Mouse (Mus musculus): ENCODE measurements around the gene Tnk2. TPM values are rescaled to one million over a fixed set of nuclear protein-coding genes. Genes with fewer than 3 reads are reported as not detected.

The Tnk2 gene
- polyA plus RNA-seq, 1 experiment from 2014 or later: 6.9 TPM

DNA sequence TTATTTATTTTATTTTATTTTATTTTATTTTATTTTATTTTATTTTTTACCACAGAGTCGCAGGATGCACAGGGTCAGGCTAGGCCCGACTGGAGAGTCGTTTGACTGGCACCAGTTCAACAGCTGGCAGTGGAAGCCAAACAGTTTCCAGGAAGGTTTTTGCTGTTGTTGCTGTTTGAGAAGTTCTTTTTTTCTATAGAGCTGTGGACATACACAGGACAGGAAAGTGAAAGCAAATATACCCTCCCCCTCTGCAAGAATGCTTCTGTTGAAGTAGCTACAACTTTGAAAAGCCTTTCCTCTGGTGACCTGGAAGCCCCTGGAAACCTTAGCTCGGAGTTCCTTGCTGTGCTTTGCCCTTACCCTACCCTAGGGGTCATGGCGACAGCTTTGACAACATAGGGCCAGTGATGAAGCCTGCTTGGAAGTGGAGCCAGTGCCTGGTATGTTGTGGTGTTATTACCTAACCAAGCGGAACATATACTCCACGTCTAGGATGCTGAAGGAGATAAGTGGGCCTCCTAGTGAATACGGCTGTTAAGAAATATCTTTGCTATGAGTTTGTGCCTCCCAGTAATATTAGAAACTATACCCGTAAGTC lies 59.7 kb downstream of the Tnk2 start:
- H3K4me3 ChIP-seq: no peak overlapping the region
- 62% methylated on average over 9 of the region's 9 CpGs for WGBS
- no peak overlapping the region for H3K4me2 ChIP-seq
- H3K27ac ChIP-seq: no peak overlapping the region
- H3K4me1 ChIP-seq (replicated peaks): peaks cover 11% of the 10 kb centered on the region
- H3K9ac ChIP-seq: no peak overlapping the region
- H3K36me3 ChIP-seq: no peaks in the 10 kb centered on the region
- H3K27me3 ChIP-seq: no peaks in the 10 kb centered on the region
- no peak for ATAC-seq (replicated peaks; ENCODE audit: insufficient number of reproducible peaks, insufficient read depth, low FRiP score, low read depth)
- H3K9me3 ChIP-seq (replicated peaks): no peaks in the 10 kb centered on the region; the same call in 1 of the 2 replicates

- Histone ChIP-seq H3K36me3 (no peaks in the 10 kb centered on the region), H3K9me3 (replicated peaks) (no peaks in the 10 kb centered on the region; the same call in 1 of the 2 replicates), H3K4me3 (no peak overlapping the region), H3K9ac (no peak overlapping the region), H3K4me1 (replicated peaks) (peaks cover 7% of the 10 kb centered on the region), H3K27ac (no peak overlapping the region), H3K27me3 (no peaks in the 10 kb centered on the region), H3K4me2 (no peak overlapping the region)
- ATAC-seq (replicated peaks; ENCODE audit: insufficient number of reproducible peaks, insufficient read depth, low FRiP score, low read depth): no peak
- WGBS: 97% methylated on average over 3 of the region's 3 CpGs
These were observed 61.9 kb downstream of the Tnk2 start for GRCm38 (mm10) chr16:32705606-32706005.

DNA sequence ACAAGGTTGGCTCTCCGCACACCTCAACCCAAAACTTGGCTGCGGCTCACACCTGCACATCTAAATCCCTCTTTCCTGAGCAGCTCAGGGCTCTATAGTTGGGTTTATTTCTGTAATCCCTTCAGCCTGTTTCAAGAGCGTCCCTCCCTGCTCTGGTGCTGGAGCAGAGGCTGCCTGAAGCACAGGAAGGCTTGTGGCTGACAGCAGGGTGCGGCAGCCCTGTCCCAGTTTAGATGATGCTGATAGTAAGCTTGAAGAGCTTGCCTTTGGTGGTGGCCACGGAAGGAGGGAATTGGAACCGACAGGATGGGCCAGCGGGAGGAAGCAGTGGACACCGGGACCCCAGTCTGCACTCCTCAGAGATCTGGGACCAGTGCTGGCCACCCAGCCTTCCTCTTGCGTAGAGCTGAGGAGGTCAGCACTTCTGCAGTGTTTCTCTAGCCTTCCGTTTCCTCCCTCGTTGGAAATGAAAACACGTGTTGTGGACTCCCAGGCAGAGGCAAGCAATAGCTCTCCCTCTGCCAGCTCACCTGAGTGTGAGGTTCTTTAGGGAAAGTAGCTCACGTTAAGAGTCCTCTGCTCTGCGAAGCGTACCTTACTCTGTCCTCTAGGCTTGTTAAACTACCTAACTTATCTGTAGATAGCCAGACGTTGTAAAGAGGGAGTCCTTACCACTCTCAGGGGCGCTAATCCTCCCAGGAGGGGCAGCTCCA lies 63.6 kb downstream of the Tnk2 start:
- Histone ChIP-seq H3K4me1 (replicated peaks) (peaks cover 11% of the 10 kb centered on the region), H3K27me3 (no peaks in the 10 kb centered on the region), H3K4me2 (no peak overlapping the region), H3K36me3 (no peaks in the 10 kb centered on the region), H3K9ac (no peak overlapping the region), H3K27ac (no peak overlapping the region), H3K9me3 (replicated peaks) (no peaks in the 10 kb centered on the region; the same call in 1 of the 2 replicates), H3K4me3 (no peak overlapping the region)
- WGBS: 39% methylated on average over 17 of the region's 17 CpGs
- no peak for ATAC-seq (replicated peaks; ENCODE audit: insufficient number of reproducible peaks, insufficient read depth, low FRiP score, low read depth)

- H3K27ac ChIP-seq: no peak overlapping the region
- ATAC-seq (replicated peaks; ENCODE audit: insufficient number of reproducible peaks, insufficient read depth, low FRiP score, low read depth): no peak
- WGBS: 63% methylated on average over 9 of the region's 9 CpGs
These were observed 64.3 kb downstream of the Tnk2 start for GRCm38 (mm10) chr16:32707824-32708456.

GRCm38 (mm10) chr16:32708457-32709033 lies 64.9 kb downstream of the Tnk2 start:
- Histone ChIP-seq H3K27ac (no peak overlapping the region), H3K36me3 (no peaks in the 10 kb centered on the region), H3K9ac (no peak overlapping the region), H3K27me3 (no peaks in the 10 kb centered on the region), H3K4me3 (no peak overlapping the region), H3K4me2 (no peak overlapping the region), H3K9me3 (replicated peaks) (no peaks in the 10 kb centered on the region; the same call in 1 of the 2 replicates), H3K4me1 (replicated peaks) (peaks cover 17% of the 10 kb centered on the region)
- no peak; the same call in 1 of the 2 replicates for ATAC-seq (replicated peaks; ENCODE audit: insufficient number of reproducible peaks, insufficient read depth, low FRiP score, low read depth)
- 70% methylated on average over 10 of the region's 10 CpGs for WGBS

More at GRCm38 (mm10) chr16:32707824-32708456, 64.3 kb downstream of the Tnk2 start:
- Histone ChIP-seq H3K9ac (no peak overlapping the region), H3K36me3 (no peaks in the 10 kb centered on the region), H3K4me2 (no peak overlapping the region), H3K9me3 (replicated peaks) (no peaks in the 10 kb centered on the region; the same call in 1 of the 2 replicates), H3K4me1 (replicated peaks) (peaks cover 12% of the 10 kb centered on the region), H3K27me3 (no peaks in the 10 kb centered on the region), H3K4me3 (no peak overlapping the region)

- Histone ChIP-seq H3K27ac (no peak overlapping the region), H3K4me1 (replicated peaks) (peaks cover 19% of the 10 kb centered on the region), H3K9me3 (replicated peaks) (no peaks in the 10 kb centered on the region; the same call in 1 of the 2 replicates), H3K9ac (no peak overlapping the region), H3K4me3 (no peak overlapping the region), H3K4me2 (no peak overlapping the region), H3K27me3 (no peaks in the 10 kb centered on the region), H3K36me3 (no peaks in the 10 kb centered on the region)
- ATAC-seq (replicated peaks; ENCODE audit: insufficient number of reproducible peaks, insufficient read depth, low FRiP score, low read depth): no peak
- 93% methylated on average over 8 of the region's 8 CpGs for WGBS
These were observed 65.4 kb downstream of the Tnk2 start for GRCm38 (mm10) chr16:32709116-32709515.

DNA sequence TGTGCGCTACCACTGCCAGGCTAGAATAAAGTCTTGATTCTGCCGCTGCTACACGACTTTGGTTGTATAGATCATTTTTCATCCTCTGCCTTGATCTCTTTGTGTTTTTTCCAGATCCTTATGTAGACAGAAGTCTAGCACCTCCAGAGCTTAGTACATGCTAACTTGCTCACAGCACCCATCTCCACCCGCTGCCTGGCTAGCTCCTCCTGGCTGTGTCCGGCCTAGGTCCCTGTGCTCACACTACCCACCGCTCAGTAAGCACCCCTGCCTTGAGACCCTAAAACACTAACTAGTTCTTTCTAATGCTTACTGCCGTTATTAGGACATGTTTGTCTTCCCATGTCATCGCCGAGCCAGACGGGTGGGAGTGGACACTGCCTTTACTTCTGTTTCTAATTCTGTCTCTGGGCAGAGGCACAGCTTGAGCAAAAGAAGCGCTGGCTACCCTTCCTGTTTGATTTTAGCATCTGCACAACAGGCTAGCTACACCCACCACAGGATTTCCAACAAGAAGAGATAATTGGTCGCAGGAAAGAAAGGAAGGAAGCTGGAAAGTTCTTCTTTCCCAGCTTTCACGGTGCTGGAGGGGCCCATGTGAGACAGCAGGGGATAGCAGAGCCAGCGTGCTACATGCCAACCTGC lies 66.9 kb downstream of the Tnk2 start:
- H3K4me2 ChIP-seq: no peak overlapping the region
- no peak overlapping the region for H3K9ac ChIP-seq
- ATAC-seq (replicated peaks; ENCODE audit: insufficient number of reproducible peaks, insufficient read depth, low FRiP score, low read depth): no peak
- H3K27ac ChIP-seq: peak overlapping the region; percentile 7; the same call in 1 of the 2 replicates
- H3K27me3 ChIP-seq: no peaks in the 10 kb centered on the region
- H3K36me3 ChIP-seq: no peaks in the 10 kb centered on the region
- no peaks in the 10 kb centered on the region for H3K9me3 ChIP-seq (replicated peaks)
- peaks cover 31% of the 10 kb centered on the region for H3K4me1 ChIP-seq (replicated peaks)
- 50% methylated on average over 14 of the region's 14 CpGs for WGBS
- H3K4me3 ChIP-seq: no peak overlapping the region

DNA sequence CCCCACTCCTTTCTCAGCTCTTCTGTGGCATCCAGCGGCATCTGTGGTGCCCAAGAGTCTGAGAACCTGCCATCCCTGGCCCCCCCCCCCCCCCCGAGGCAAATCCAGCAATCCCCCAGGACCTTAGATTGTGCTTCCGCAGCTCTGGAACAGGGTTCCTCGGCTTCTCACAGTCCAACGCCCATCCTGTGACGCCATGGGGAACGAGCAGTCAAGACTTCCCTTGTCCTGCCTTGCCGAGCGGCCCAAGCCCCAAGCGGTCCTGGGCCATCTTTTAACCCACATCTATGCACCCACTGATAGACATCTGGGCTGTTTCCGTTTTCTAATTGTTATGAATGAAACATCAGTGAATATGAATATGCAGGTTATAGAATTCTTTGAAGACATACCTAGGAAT lies 68.5 kb downstream of the Tnk2 start:
- 91% methylated on average over 11 of the region's 11 CpGs for WGBS
- H3K27ac ChIP-seq: no peak overlapping the region
- no peak for ATAC-seq (replicated peaks; ENCODE audit: insufficient number of reproducible peaks, insufficient read depth, low FRiP score, low read depth)
- no peaks in the 10 kb centered on the region for H3K36me3 ChIP-seq
- H3K4me3 ChIP-seq: no peak overlapping the region
- no peak overlapping the region for H3K4me2 ChIP-seq
- H3K4me1 ChIP-seq (replicated peaks): peaks cover 31% of the 10 kb centered on the region
- no peaks in the 10 kb centered on the region for H3K27me3 ChIP-seq
- no peaks in the 10 kb centered on the region for H3K9me3 ChIP-seq (replicated peaks)
- H3K9ac ChIP-seq: no peak overlapping the region

GRCm38 (mm10) chr16:32713556-32713955 lies 69.9 kb downstream of the Tnk2 start:
- no peak overlapping the region for H3K9ac ChIP-seq
- peak overlapping the region; percentile 8; the same call in 1 of the 2 replicates for H3K27ac ChIP-seq
- H3K4me1 ChIP-seq (replicated peaks): peaks cover 27% of the 10 kb centered on the region
- H3K9me3 ChIP-seq (replicated peaks): no peaks in the 10 kb centered on the region
- 41% methylated on average over 6 of the region's 6 CpGs for WGBS
- no peaks in the 10 kb centered on the region for H3K27me3 ChIP-seq
- no peaks in the 10 kb centered on the region for H3K36me3 ChIP-seq
- no peak overlapping the region for H3K4me3 ChIP-seq
- H3K4me2 ChIP-seq: no peak overlapping the region
- ATAC-seq (replicated peaks; ENCODE audit: insufficient number of reproducible peaks, insufficient read depth, low FRiP score, low read depth): no peak

- Histone ChIP-seq H3K4me1 (replicated peaks) (peaks cover 27% of the 10 kb centered on the region), H3K27ac (no peak overlapping the region), H3K9ac (no peak overlapping the region), H3K4me3 (no peak overlapping the region), H3K36me3 (no peaks in the 10 kb centered on the region), H3K9me3 (replicated peaks) (no peaks in the 10 kb centered on the region), H3K27me3 (no peaks in the 10 kb centered on the region), H3K4me2 (peak overlapping the region; percentile 45)
- 12% methylated on average over 13 of the region's 13 CpGs for WGBS
- no peak for ATAC-seq (replicated peaks; ENCODE audit: insufficient number of reproducible peaks, insufficient read depth, low FRiP score, low read depth)
These were observed 71.7 kb downstream of the Tnk2 start for GRCm38 (mm10) chr16:32715364-32715763.

- 42% methylated on average over 7 of the region's 7 CpGs for WGBS
These were observed 79.5 kb downstream of the Tnk2 start for GRCm38 (mm10) chr16:32723163-32723562.

More at GRCm38 (mm10) chr16:32723163-32723562, 79.5 kb downstream of the Tnk2 start:
- Histone ChIP-seq H3K36me3 (no peaks in the 10 kb centered on the region), H3K4me3 (no peak overlapping the region), H3K4me1 (replicated peaks) (no peaks in the 10 kb centered on the region), H3K27me3 (no peaks in the 10 kb centered on the region), H3K9me3 (replicated peaks) (no peaks in the 10 kb centered on the region), H3K4me2 (no peak overlapping the region), H3K9ac (no peak overlapping the region), H3K27ac (no peak overlapping the region)
- no peak for ATAC-seq (replicated peaks; ENCODE audit: insufficient number of reproducible peaks, insufficient read depth, low FRiP score, low read depth)
